ENCODE assay signal across 8 mouse cellular contexts in genomic region chr19:17393841-17394591, GRCm38 (mm10). TPM values are rescaled to one million over a fixed set of nuclear protein-coding genes. Genes with fewer than 3 reads are reported as not detected.
DNase-seq lines count a peak whose midpoint lies in the region; ATAC-seq lines count a peak whose summit lies in the region.

Rfk (plus strand) TSS chr19:17394043.

- H3K36me3 ChIP-seq in hindbrain, embryonic 10.5 days: peaks cover 23% of the 10 kb centered on the region

- peak within 1 kb of the TSS; percentile 70 for H3K4me3 ChIP-seq in hindbrain, embryonic 10.5 days

- DNase-seq in MEL-GATA-1-ER (ENCODE audit: extremely low read depth, low read depth): peak; percentile 72
- peak; percentile 91 for DNase-seq in cerebellum, adult 8-10 months
- peak; percentile 94 for DNase-seq in hindbrain, embryonic 10.5 days (ENCODE audit: low spot score)
- peak; percentile 83 to 91 for DNase-seq in layer of hippocampus, postnatal 10 days (ENCODE audit: low spot score in 2 of 2)
- peak; percentile 96 for DNase-seq in lung, postnatal 10 days
- peak; percentile 95 for DNase-seq in ovary, postnatal 36 days (ENCODE audit: low spot score)
- peak; percentile 92 for DNase-seq in thymus, postnatal 25 days

- H3K27me3 ChIP-seq in hindbrain, embryonic 10.5 days (ENCODE audit: insufficient read depth, poor library complexity, severe bottlenecking): peaks cover 21% of the 10 kb centered on the region

- WGBS in hindbrain, embryonic 10.5 days: under 1% methylated on average over 83 of the region's 83 CpGs

- peak; percentile 96 for ATAC-seq in frontal cortex, adult (ENCODE audit: low TSS enrichment)

- peaks cover 9% of the 10 kb centered on the region for H3K4me1 ChIP-seq in hindbrain, embryonic 10.5 days (replicated peaks)

- peak within 1 kb of the TSS; percentile 88 for H3K27ac ChIP-seq in hindbrain, embryonic 10.5 days

- H3K9me3 ChIP-seq in hindbrain, embryonic 10.5 days: no peaks in the 10 kb centered on the region

RNA-seq across cellular contexts. Expression of gene Rfk, which starts in this region (rescaled TPM):
- 69.1 and 71.0 TPM in 2 replicates for polyA plus RNA-seq in hindbrain, embryonic 10.5 days (2016; fragmentation: Nextera tagmentation; extraction: Ambion mirVana)
- total RNA-seq in layer of hippocampus, postnatal 10 days (2021): 10 to 100 TPM; 50.7 to 57.1 TPM

Comparison
In these comparisons a context has a peak if more than half of its experiments do, and no peak if none do; other contexts are left out.
1. Peak in every context shown above with its lines: DNase-seq, ATAC-seq, H3K4me3 ChIP-seq and H3K27ac ChIP-seq.